Mouse (Mus musculus) lung, postnatal 14 days (tissue): ENCODE results near the gene Lmtk3.
A peak's percentile ranks its signal among the peaks of the same experiment; 100 is the strongest.

Experiments
- DNase-seq: peaks from one replicate; pipeline ENCODE4 v3.0.0; 2021

Lmtk3 gene

GRCm38 (mm10) chr7:45809276-45810075 lies 25.9 kb downstream of the Lmtk3 start:
- no peak for DNase-seq

GRCm38 (mm10) chr7:45812921-45813320 lies 29.4 kb downstream of the Lmtk3 start:
- no peak for DNase-seq

GRCm38 (mm10) chr7:45813787-45814779 lies 30.5 kb downstream of the Lmtk3 start, which contains the start of gene Cyth2:
TSS of gene Cyth2 (minus strand) at chr7:45814581.
- peak; percentile 100 for DNase-seq

GRCm38 (mm10) chr7:45814841-45815240 lies 31.3 kb downstream of the Lmtk3 start:
- DNase-seq, result no peak

- DNase-seq, result no peak
Measured at GRCm38 (mm10) chr7:45815323-45815983, 31.9 kb downstream of the Lmtk3 start.

GRCm38 (mm10) chr7:45815984-45816351 lies 32.4 kb downstream of the Lmtk3 start:
- DNase-seq, result no peak

GRCm38 (mm10) chr7:45819843-45820242 lies 36.3 kb downstream of the Lmtk3 start:
- no peak for DNase-seq

GRCm38 (mm10) chr7:45820913-45821312 lies 37.4 kb downstream of the Lmtk3 start:
- no peak for DNase-seq

GRCm38 (mm10) chr7:45824598-45824997 lies 41.1 kb downstream of the Lmtk3 start, which contains the start of gene Kcnj14:
TSS of gene Kcnj14 (minus strand) at chr7:45824782.
- no peak for DNase-seq

- DNase-seq, result no peak
Measured at GRCm38 (mm10) chr7:45826631-45827030, 43.1 kb downstream of the Lmtk3 start.

GRCm38 (mm10) chr7:45830427-45831127 lies 47.0 kb downstream of the Lmtk3 start, which contains the start of gene Grwd1:
TSS of gene Grwd1 (minus strand) at chr7:45830944.
- DNase-seq, result peak; percentile 80

GRCm38 (mm10) chr7:45831128-45831525 lies 47.6 kb downstream of the Lmtk3 start:
- DNase-seq, result no peak

GRCm38 (mm10) chr7:45832428-45832827 lies 48.9 kb downstream of the Lmtk3 start:
- DNase-seq, result no peak

- no peak for DNase-seq
Measured at GRCm38 (mm10) chr7:45833148-45833790, 49.7 kb downstream of the Lmtk3 start.

GRCm38 (mm10) chr7:45833924-45834323 lies 50.4 kb downstream of the Lmtk3 start:
- no peak for DNase-seq

GRCm38 (mm10) chr7:45842950-45843744 lies 59.6 kb downstream of the Lmtk3 start:
- DNase-seq, result no peak

GRCm38 (mm10) chr7:45848447-45849027 lies 65.0 kb downstream of the Lmtk3 start:
- no peak for DNase-seq

GRCm38 (mm10) chr7:45850661-45851060 lies 67.1 kb downstream of the Lmtk3 start:
- no peak for DNase-seq

- no peak for DNase-seq
Measured at GRCm38 (mm10) chr7:45853089-45853488, 69.6 kb downstream of the Lmtk3 start.
